12 mouse cellular contexts compared by ENCODE assay signal in the genomic region with DNA sequence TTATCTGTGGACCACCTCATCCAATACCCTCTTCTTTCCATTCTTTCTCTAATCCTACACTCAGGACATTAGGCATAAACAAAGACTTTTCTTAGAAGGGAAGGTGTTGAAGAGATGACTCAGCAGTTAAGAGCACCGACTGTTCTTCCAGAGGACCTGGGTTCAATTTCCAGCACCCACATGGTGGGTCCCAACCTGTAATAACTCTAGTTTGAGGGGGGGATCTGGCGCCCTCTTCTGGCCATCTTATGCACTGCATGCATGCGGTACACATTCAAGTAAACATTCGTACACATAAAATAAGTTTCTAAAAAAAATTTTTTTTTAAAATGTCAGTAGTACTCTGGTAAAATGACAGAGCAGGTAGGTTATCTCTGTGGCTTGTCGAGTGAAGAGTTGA.
DNase-seq lines count a peak whose midpoint lies in the region; ATAC-seq and TF ChIP-seq lines count a peak whose summit lies in the region.
"Had no signal": no experiment of that assay in that cellular context is flagged by ENCODE, and none has a peak within 500 bp of the region (broad histone marks: within the 10 kb centered on the region; RNA-seq: fewer than 3 reads in every experiment).

No protein-coding gene starts in this region.

- H3K9me3 ChIP-seq in forebrain, postnatal 0 days (ENCODE audit: low read length) = no peaks in the 10 kb centered on the region
- H3K9me3 ChIP-seq in forebrain, embryonic 10.5 days = no peaks in the 10 kb centered on the region
- H3K9me3 ChIP-seq in liver, embryonic 12.5 days (replicated peaks) = no peaks in the 10 kb centered on the region
- H3K9me3 ChIP-seq: limb, embryonic 13.5 days had no signal

- peak; percentile 50 for TF ChIP-seq CTCF in forebrain, postnatal 0 days (IDR thresholded peaks at IDR 0.05; ENCODE audit: low read depth)
- TF ChIP-seq CTCF in liver, adult 2 months (IDR thresholded peaks at IDR 0.05; ENCODE audit: low read depth, low read length) = peak; percentile 20; the same call in 1 of the 2 replicates

- no peak for ATAC-seq in forebrain, postnatal 0 days
- ATAC-seq in liver, embryonic 12.5 days = no peak

- peaks cover under 1% of the 10 kb centered on the region; the same call in 1 of the 2 replicates for H3K4me1 ChIP-seq in forebrain, postnatal 0 days (ENCODE audit: insufficient read depth)
- peaks cover 54% of the 10 kb centered on the region for H3K4me1 ChIP-seq in forebrain, embryonic 10.5 days
- H3K4me1 ChIP-seq in liver, adult 2 months (ENCODE audit: control insufficient read depth, insufficient read depth, low read length) = no peaks in the 10 kb centered on the region; the same call in 1 of the 2 replicates
- H3K4me1 ChIP-seq in liver, embryonic 12.5 days = no peaks in the 10 kb centered on the region

- H3K9ac ChIP-seq in forebrain, postnatal 0 days = no peak overlapping the region
- H3K9ac ChIP-seq in liver, adult 2 months (ENCODE audit: low read depth, low read length) = no peak overlapping the region
- no peak overlapping the region for H3K9ac ChIP-seq in liver, embryonic 12.5 days
- H3K9ac ChIP-seq: limb, embryonic 13.5 days had no signal

- H3K79me2 ChIP-seq in liver, adult 2 months (ENCODE audit: control insufficient read depth, insufficient read depth, low read length) = no peaks in the 10 kb centered on the region

- 80% methylated on average over 5 of the region's 5 CpGs for WGBS in forebrain, postnatal 0 days
- WGBS in forebrain, embryonic 10.5 days = 80% methylated on average over 5 of the region's 5 CpGs
- 85% methylated on average over 5 of the region's 5 CpGs for WGBS in liver, adult 2 months
- 60% methylated on average over 5 of the region's 5 CpGs for WGBS in liver, embryonic 12.5 days (ENCODE audit: insufficient replicate concordance)

- no peak overlapping the region for H3K4me3 ChIP-seq in forebrain, postnatal 0 days (ENCODE audit: low read depth, low read length)
- H3K4me3 ChIP-seq in forebrain, embryonic 10.5 days = no peak overlapping the region
- no peak overlapping the region for H3K4me3 ChIP-seq in liver, adult 2 months (ENCODE audit: insufficient read depth, low read depth, low read length)
- H3K4me3 ChIP-seq in liver, embryonic 12.5 days = no peak overlapping the region
- H3K4me3 ChIP-seq: limb, embryonic 13.5 days had no signal

- no peaks in the 10 kb centered on the region for H3K36me3 ChIP-seq in forebrain, postnatal 0 days (ENCODE audit: insufficient read depth)
- no peaks in the 10 kb centered on the region for H3K36me3 ChIP-seq in forebrain, embryonic 10.5 days (replicated peaks)
- no peaks in the 10 kb centered on the region for H3K36me3 ChIP-seq in liver, adult 2 months (ENCODE audit: control insufficient read depth, insufficient read depth, low read length)
- H3K36me3 ChIP-seq in liver, embryonic 12.5 days = no peaks in the 10 kb centered on the region
- H3K36me3 ChIP-seq: limb, embryonic 13.5 days had no signal

- H3K27me3 ChIP-seq in forebrain, postnatal 0 days (ENCODE audit: insufficient read depth, low read length) = no peaks in the 10 kb centered on the region
- H3K27me3 ChIP-seq in forebrain, embryonic 10.5 days (ENCODE audit: poor library complexity, severe bottlenecking) = no peaks in the 10 kb centered on the region
- H3K27me3 ChIP-seq in liver, adult 2 months (ENCODE audit: control insufficient read depth, insufficient read depth, low read length) = no peaks in the 10 kb centered on the region
- H3K27me3 ChIP-seq in liver, embryonic 12.5 days (replicated peaks) = no peaks in the 10 kb centered on the region
- H3K27me3 ChIP-seq: limb, embryonic 13.5 days had no signal

- DNase-seq in forebrain, postnatal 0 days = no peak
- DNase-seq in forebrain, embryonic 10.5 days (ENCODE audit: extremely low spot score, low spot score) = no peak
- no peak for DNase-seq in liver, adult 2 months (ENCODE audit: extremely low read depth, low read depth, low spot score)
- peak; percentile 22 for DNase-seq in A20 (ENCODE audit: low read depth, low spot score)
- peak; percentile 59 for DNase-seq in ZHBTc4 (ENCODE audit: low read depth, low spot score)
- no peak for DNase-seq in adrenal gland, adult 2 months
- DNase-seq in T-cell, adult 2 months (ENCODE audit: low spot score) = no peak
- DNase-seq: adrenal gland, postnatal 14 days; cerebellum, adult 9-11 months; heart, postnatal 4 days had no signal

- TF ChIP-seq POLR2A in liver, adult 2 months (IDR thresholded peaks at IDR 0.05; ENCODE audit: extremely low read depth, insufficient read depth, low read length) = no peak

- no peak overlapping the region for H3K4me2 ChIP-seq in forebrain, postnatal 0 days (ENCODE audit: low read depth)
- no peak overlapping the region for H3K4me2 ChIP-seq in liver, embryonic 12.5 days

- H3K27ac ChIP-seq in forebrain, postnatal 0 days (ENCODE audit: low read depth, low read length) = no peak overlapping the region
- no peak overlapping the region for H3K27ac ChIP-seq in forebrain, embryonic 10.5 days
- H3K27ac ChIP-seq in liver, adult 2 months (replicated peaks; ENCODE audit: insufficient read depth, low read depth, low read length) = no peak overlapping the region
- H3K27ac ChIP-seq in liver, embryonic 12.5 days = no peak overlapping the region
- H3K27ac ChIP-seq: limb, embryonic 13.5 days had no signal

Comparison
In these comparisons a context has a peak if more than half of its experiments do, and no peak if none do; other contexts are left out.
1. DNase-seq: peak in A20 (single experiment) and ZHBTc4 (single experiment); none in forebrain, postnatal 0 days (single experiment), forebrain, embryonic 10.5 days (single experiment), liver, adult 2 months (single experiment), adrenal gland, adult 2 months (single experiment) and T-cell, adult 2 months (single experiment).